Mouse (Mus musculus): ENCODE data around the gene Hoxa4. TPM values are rescaled to one million over a fixed set of nuclear protein-coding genes. Genes with fewer than 3 reads are reported as not detected.
A peak's percentile ranks its signal among the peaks of the same experiment; 100 is the strongest.

Hoxa4 gene
- polyA plus RNA-seq, 1 experiment from 2014 or later: not detected

DNA sequence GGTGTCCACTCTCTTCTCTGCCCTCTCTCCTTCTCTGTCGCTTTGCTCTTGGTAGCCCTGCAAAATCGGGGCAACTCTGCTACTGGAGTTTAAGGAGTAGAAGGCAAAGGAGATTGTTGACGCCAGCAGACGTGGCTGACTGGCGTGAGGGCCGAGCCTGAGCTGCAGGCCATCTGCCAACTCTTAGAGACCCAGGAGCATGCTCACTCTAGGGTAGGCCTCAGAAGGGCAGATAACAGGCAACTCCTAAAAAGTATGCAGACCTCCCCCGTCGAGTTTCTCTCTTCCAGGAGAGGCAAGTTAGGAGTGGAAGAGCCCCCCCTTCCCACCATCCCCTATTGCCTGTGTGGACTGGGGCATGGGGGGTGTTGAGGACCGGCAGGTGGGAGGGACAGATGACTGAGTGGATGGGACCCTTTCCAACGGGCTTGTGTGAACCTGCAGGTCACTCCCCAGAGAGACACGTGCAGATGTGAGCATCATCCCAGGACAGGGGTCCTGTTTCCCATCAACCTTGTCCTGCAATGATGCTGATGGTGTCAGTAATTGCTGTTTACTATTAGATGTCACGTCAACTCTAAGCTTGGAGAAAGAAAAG is 32.3 kb downstream of the Hoxa4 start:
- 3% methylated on average over 11 of the region's 12 CpGs for WGBS
- H3K27ac ChIP-seq (ENCODE audit: low read depth, low read length): no peak overlapping the region
- no peak overlapping the region for H3K9ac ChIP-seq (ENCODE audit: low read length)
- peaks cover 9% of the 10 kb centered on the region for H3K4me1 ChIP-seq (replicated peaks; ENCODE audit: control insufficient read depth, insufficient read depth, low read length)
- no peak overlapping the region; the same call in 1 of the 2 replicates for H3K4me3 ChIP-seq (ENCODE audit: low read depth, low read length)
- DNase-seq (ENCODE audit: low spot score) (no peak), ATAC-seq (replicated peaks; ENCODE audit: low FRiP score) (no peak)
- H3K9me3 ChIP-seq (ENCODE audit: control insufficient read depth, low read length): no peaks in the 10 kb centered on the region
- no peaks in the 10 kb centered on the region for H3K36me3 ChIP-seq (ENCODE audit: control insufficient read depth, insufficient read depth, low read length)
- peak overlapping the region; percentile 99 for H3K4me2 ChIP-seq (ENCODE audit: low read depth, low read length, severe bottlenecking)
- H3K27me3 ChIP-seq (ENCODE audit: control insufficient read depth, insufficient read depth, low read length): peaks cover 96% of the 10 kb centered on the region

DNA sequence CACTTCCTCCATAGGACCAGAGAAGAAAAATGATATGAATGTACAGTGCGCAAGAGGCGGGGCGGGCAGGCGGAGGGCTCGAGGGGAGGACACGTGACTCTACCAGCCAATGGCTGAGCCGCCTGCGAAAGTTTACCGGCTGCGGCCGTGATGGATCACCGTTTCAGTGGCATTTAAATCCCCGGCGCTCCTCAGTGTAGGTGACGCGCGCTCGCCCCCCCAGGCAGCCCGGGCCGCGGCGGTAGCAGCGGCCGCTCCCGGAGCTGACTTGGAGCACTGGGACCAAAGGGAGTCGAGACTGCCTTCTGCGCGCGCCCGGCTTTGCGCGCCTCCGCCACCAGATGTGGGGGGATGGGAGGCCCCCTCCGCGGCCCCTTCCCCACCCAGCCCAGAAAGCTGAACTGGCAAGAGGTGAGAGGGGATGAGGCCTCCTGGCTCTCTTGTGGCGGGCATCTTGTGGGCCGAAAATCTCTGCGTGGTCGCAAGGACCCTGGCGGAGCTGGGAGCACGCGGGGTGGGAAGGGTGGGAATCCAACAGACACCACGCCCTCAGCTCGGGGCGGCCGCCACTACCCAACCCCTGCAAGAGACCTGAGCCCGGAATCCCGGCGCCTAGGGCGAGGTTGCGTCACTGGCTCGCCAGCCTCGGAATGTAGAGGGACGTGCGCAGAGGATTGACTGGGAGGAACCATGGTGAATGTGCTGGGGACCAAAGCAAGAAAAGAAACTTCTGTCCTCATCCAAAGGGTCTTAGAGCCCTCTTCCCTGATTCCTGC is 33.1 kb downstream of the Hoxa4 start, which contains the start of gene Hoxa1:
Gene Hoxa1 (minus strand): TSS at position 42 of the 776 bp plus-strand sequence.
- Histone ChIP-seq H3K27ac (ENCODE audit: low read depth, low read length) (no peak within 1 kb of the TSS), H3K36me3 (ENCODE audit: control insufficient read depth, insufficient read depth, low read length) (no peaks in the 10 kb centered on the region), H3K4me2 (ENCODE audit: low read depth, low read length, severe bottlenecking) (peak within 1 kb of the TSS; percentile 99), H3K4me1 (replicated peaks; ENCODE audit: control insufficient read depth, insufficient read depth, low read length) (peaks cover 9% of the 10 kb centered on the region), H3K4me3 (ENCODE audit: low read depth, low read length) (peak within 1 kb of the TSS; percentile 52), H3K9ac (ENCODE audit: low read length) (0 out of 2 replicates have a peak within 1 kb of the TSS, but pooled peaks have one; percentile 8), H3K9me3 (ENCODE audit: control insufficient read depth, low read length) (no peaks in the 10 kb centered on the region), H3K27me3 (ENCODE audit: control insufficient read depth, insufficient read depth, low read length) (peaks cover 96% of the 10 kb centered on the region)
- DNase-seq (ENCODE audit: low spot score) (peak; percentile 84), ATAC-seq (replicated peaks; ENCODE audit: low FRiP score) (peak; percentile 81)
- under 1% methylated on average over 55 of the region's 55 CpGs for WGBS

DNA sequence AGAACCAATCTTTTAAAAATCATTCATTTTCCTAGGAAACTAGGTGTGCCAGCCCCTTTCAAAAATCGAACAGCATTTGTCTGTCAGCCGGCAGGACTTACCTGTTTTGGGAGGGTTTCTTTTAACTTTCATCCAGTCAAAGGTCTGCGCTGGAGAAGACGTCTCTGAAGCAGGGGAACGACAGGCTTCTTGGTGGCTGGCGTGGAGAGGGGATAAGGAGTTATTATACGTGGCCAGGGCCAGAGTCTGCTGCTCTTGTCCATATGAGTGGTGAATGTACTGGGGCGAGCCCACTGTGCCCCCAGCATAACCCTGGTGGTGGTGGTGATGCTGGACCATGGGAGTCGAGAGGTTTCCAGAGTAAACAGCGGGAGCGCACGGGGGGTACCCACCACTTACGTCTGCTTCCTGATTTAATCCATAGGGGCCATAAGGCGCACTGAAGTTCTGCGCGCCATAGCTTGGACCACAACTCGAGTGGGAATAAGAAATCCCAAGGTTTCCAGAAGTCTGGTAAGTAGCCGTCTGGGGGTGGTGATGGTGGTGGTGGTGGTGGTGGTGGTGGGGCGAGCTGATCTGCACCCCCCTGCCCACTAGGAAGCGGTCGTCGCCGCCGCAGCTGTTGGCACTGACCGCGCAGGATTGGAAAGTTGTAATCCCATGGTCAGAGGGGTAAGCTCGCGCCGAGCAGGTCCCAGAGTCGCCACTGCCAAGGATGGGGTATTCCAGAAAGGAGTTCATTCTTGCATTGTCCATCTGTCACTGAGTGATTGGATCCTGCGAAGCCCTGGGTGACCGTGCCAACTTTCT is 33.9 kb downstream of the Hoxa4 start:
- no peak overlapping the region for H3K27ac ChIP-seq (ENCODE audit: low read depth, low read length)

DNA sequence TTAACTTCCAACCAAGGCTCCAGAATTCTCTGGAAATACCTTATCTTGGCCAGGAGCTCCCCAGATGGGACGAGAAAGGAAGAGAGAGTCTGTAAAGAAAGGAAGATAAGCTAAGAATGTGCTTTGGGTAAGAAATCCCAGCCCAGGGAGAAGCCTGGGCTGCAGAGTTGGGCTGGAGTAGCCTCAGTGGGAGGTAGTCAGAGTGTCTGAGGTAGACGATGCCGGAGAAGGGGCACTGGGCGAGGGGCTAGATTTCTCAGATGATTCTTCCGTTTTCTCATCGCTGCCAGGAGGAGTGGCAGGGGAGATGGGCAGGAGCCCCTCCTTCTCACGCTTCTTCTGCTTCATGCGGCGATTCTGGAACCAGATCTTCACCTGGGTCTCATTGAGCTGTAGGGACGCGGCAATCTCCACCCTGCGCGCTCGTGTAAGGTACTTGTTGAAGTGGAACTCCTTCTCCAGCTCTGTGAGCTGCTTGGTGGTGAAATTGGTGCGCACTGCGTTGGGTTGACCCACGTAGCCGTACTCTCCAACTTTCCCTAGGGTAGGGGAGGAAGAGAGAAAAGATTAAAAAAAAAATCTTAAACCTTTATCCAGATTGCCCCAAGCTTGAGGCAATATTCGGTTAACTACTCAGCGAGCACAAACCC is 34.9 kb downstream of the Hoxa4 start:
- Histone ChIP-seq H3K4me3 (ENCODE audit: low read depth, low read length) (no peak overlapping the region), H3K9me3 (ENCODE audit: control insufficient read depth, low read length) (no peaks in the 10 kb centered on the region), H3K27ac (ENCODE audit: low read depth, low read length) (no peak overlapping the region), H3K4me2 (ENCODE audit: low read depth, low read length, severe bottlenecking) (no peak overlapping the region), H3K4me1 (replicated peaks; ENCODE audit: control insufficient read depth, insufficient read depth, low read length) (peaks cover 7% of the 10 kb centered on the region), H3K9ac (ENCODE audit: low read length) (no peak overlapping the region), H3K27me3 (ENCODE audit: control insufficient read depth, insufficient read depth, low read length) (peaks cover 98% of the 10 kb centered on the region), H3K36me3 (ENCODE audit: control insufficient read depth, insufficient read depth, low read length) (no peaks in the 10 kb centered on the region)
- DNase-seq (ENCODE audit: low spot score): no peak
- 1% methylated on average over 20 of the region's 20 CpGs for WGBS
- no peak for ATAC-seq (replicated peaks; ENCODE audit: low FRiP score)

More for the DNA sequence above, 33.9 kb downstream of the Hoxa4 start:
- Histone ChIP-seq H3K9ac (ENCODE audit: low read length) (no peak overlapping the region), H3K36me3 (ENCODE audit: control insufficient read depth, insufficient read depth, low read length) (no peaks in the 10 kb centered on the region), H3K27me3 (ENCODE audit: control insufficient read depth, insufficient read depth, low read length) (peaks cover 96% of the 10 kb centered on the region), H3K4me2 (ENCODE audit: low read depth, low read length, severe bottlenecking) (peak overlapping the region; percentile 99), H3K4me3 (ENCODE audit: low read depth, low read length) (peak overlapping the region; percentile 52), H3K9me3 (ENCODE audit: control insufficient read depth, low read length) (no peaks in the 10 kb centered on the region), H3K4me1 (replicated peaks; ENCODE audit: control insufficient read depth, insufficient read depth, low read length) (peaks cover 7% of the 10 kb centered on the region)
- WGBS: under 1% methylated on average over 32 of the region's 32 CpGs
- ATAC-seq (replicated peaks; ENCODE audit: low FRiP score) (peak; percentile 37; the same call in 1 of the 2 replicates), DNase-seq (ENCODE audit: low spot score) (peak; percentile 57)

DNA sequence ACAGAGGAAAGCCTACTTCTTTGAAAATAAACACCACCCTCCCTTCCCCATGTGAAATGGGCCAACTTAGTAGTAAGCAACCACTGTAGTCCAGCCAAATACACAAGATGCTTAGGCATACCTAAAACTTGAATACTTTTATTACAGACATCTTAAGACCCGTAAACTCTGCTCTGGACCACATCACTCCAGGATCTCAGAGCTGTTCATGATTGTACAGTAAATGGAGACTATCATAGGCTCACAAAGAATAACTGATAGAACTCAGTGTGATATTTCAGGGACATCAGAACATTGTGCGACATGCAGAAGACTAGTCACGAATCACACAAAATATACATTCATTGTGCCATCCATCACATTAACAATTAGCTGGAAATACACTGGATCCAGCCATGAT is 36.1 kb downstream of the Hoxa4 start:
- 38% methylated on average over 3 of the region's 3 CpGs for WGBS
- Histone ChIP-seq H3K4me3 (ENCODE audit: low read depth, low read length) (no peak overlapping the region), H3K9me3 (ENCODE audit: control insufficient read depth, low read length) (no peaks in the 10 kb centered on the region), H3K9ac (ENCODE audit: low read length) (no peak overlapping the region), H3K27me3 (ENCODE audit: control insufficient read depth, insufficient read depth, low read length) (peaks cover 98% of the 10 kb centered on the region), H3K4me1 (replicated peaks; ENCODE audit: control insufficient read depth, insufficient read depth, low read length) (peaks cover 7% of the 10 kb centered on the region), H3K36me3 (ENCODE audit: control insufficient read depth, insufficient read depth, low read length) (no peaks in the 10 kb centered on the region), H3K4me2 (ENCODE audit: low read depth, low read length, severe bottlenecking) (no peak overlapping the region), H3K27ac (ENCODE audit: low read depth, low read length) (no peak overlapping the region)
- DNase-seq (ENCODE audit: low spot score): no peak
- ATAC-seq (replicated peaks; ENCODE audit: low FRiP score): no peak

DNA sequence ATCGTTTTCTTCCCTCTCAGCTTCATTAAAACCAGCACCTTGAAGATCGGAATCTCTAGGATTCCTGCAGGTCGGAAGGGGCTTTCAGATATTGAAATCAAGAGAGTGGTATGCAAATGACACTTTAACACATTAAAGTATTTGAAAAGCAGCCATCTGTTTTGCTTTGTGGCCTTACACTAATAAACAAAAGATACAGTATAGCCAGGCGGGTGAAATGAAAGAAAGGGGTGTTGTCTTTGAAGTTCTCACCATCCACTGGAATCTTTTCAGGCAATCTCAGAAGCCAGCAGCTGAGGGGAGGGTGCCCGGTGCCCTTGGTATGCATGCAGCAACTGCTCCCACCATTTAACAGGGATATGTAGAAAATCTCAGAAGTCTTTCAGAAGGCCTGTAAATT is 37.5 kb downstream of the Hoxa4 start:
- WGBS: 4% methylated on average over 5 of the region's 5 CpGs
- H3K27ac ChIP-seq (ENCODE audit: low read depth, low read length): no peak overlapping the region
- H3K4me2 ChIP-seq (ENCODE audit: low read depth, low read length, severe bottlenecking): no peak overlapping the region
- ATAC-seq (replicated peaks; ENCODE audit: low FRiP score): no peak
- H3K9ac ChIP-seq (ENCODE audit: low read length): no peak overlapping the region
- no peak for DNase-seq (ENCODE audit: low spot score)
- no peaks in the 10 kb centered on the region for H3K36me3 ChIP-seq (ENCODE audit: control insufficient read depth, insufficient read depth, low read length)
- H3K4me3 ChIP-seq (ENCODE audit: low read depth, low read length): no peak overlapping the region
- H3K9me3 ChIP-seq (ENCODE audit: control insufficient read depth, low read length): no peaks in the 10 kb centered on the region
- H3K27me3 ChIP-seq (ENCODE audit: control insufficient read depth, insufficient read depth, low read length): peaks cover 96% of the 10 kb centered on the region
- peaks cover 7% of the 10 kb centered on the region for H3K4me1 ChIP-seq (replicated peaks; ENCODE audit: control insufficient read depth, insufficient read depth, low read length)

DNA sequence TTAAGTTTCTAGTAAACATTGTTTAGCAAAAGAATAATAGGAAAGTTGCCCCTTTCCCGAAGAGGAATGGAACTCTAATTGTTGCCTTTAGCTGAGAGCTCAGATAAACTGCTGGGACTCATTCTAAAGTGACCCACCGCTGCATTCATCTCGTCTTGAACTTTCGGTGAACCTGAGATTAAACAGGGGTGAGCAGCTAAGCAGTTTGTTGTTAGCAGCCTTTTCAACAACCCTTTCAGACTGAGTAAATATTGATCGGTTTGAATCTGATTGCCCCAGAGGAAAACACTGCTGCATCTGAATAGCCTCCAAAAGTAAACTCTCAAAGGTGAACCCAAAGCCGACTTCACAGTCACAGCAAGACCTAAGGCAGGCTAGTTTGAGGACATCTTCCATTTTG is 38.3 kb downstream of the Hoxa4 start:
- no peak overlapping the region for H3K4me2 ChIP-seq (ENCODE audit: low read depth, low read length, severe bottlenecking)
- under 1% methylated on average over 6 of the region's 6 CpGs for WGBS
- ATAC-seq (replicated peaks; ENCODE audit: low FRiP score): no peak

More for the DNA sequence above, 38.3 kb downstream of the Hoxa4 start:
- H3K27me3 ChIP-seq (ENCODE audit: control insufficient read depth, insufficient read depth, low read length): peaks cover 95% of the 10 kb centered on the region
- H3K4me3 ChIP-seq (ENCODE audit: low read depth, low read length): no peak overlapping the region
- H3K36me3 ChIP-seq (ENCODE audit: control insufficient read depth, insufficient read depth, low read length): no peaks in the 10 kb centered on the region
- DNase-seq (ENCODE audit: low spot score): no peak
- no peaks in the 10 kb centered on the region for H3K4me1 ChIP-seq (replicated peaks; ENCODE audit: control insufficient read depth, insufficient read depth, low read length)
- H3K27ac ChIP-seq (ENCODE audit: low read depth, low read length): no peak overlapping the region
- no peaks in the 10 kb centered on the region for H3K9me3 ChIP-seq (ENCODE audit: control insufficient read depth, low read length)
- no peak overlapping the region for H3K9ac ChIP-seq (ENCODE audit: low read length)

Data from forebrain, embryonic 11.5 days (tissue).